Mouse (Mus musculus) midbrain, postnatal 0 days (tissue): ENCODE measurements around the gene Rnf167. TPM values are rescaled to one million over a fixed set of nuclear protein-coding genes. Genes with fewer than 3 reads are reported as not detected.
A peak's percentile ranks its signal among the peaks of the same experiment; 100 is the strongest.

Source experiments
- ATAC-seq: fragments of 200-750 bp; cut with Nextera tagmentation; 2 replicates; pipeline ENCODE4 v1.8.0; 2017; ENCODE audit warnings: moderate number of reproducible peaks, mild to moderate bottlenecking, moderate TSS enrichment, moderate library complexity; ENCODE audit not compliant: low FRiP score
- DNase-seq: peaks from one replicate; pipeline ENCODE4 v3.0.0-alpha.2; 2015; ENCODE audit warnings: low spot score
- H3K27ac ChIP-seq: fragments of 300-500 bp; sonication (generic); 2 replicates; pipeline ENCODE4 v1.5.1; 2014; ENCODE audit warnings: low read depth, mild to moderate bottlenecking, low read length, mixed read lengths
- H3K27me3 ChIP-seq: fragments of 300-500 bp; sonication (generic); 2 replicates; pipeline ENCODE4 v1.6.1; 2014; ENCODE audit warnings: low read length, control low read depth, mixed read lengths; ENCODE audit not compliant: insufficient read depth
- H3K36me3 ChIP-seq: fragments of 300-500 bp; sonication (generic); 2 replicates; pipeline ENCODE4 v1.6.1; 2014; ENCODE audit warnings: low read length, control low read depth, mixed read lengths; ENCODE audit not compliant: insufficient read depth
- H3K4me1 ChIP-seq: fragments of 300-500 bp; sonication (generic); 2 replicates; pipeline ENCODE4 v1.6.1; 2014; ENCODE audit warnings: mild to moderate bottlenecking, control low read depth, antibody characterized with exemption, low read length, mixed read lengths; ENCODE audit not compliant: insufficient read depth
- H3K4me2 ChIP-seq: fragments of 300-500 bp; sonication (generic); 2 replicates; pipeline ENCODE4 v1.6.1; 2014; ENCODE audit warnings: low read depth, mild to moderate bottlenecking, low read length, mixed read lengths; ENCODE audit not compliant: poor library complexity, severe bottlenecking
- H3K4me3 ChIP-seq: fragments of 300-500 bp; sonication (generic); 2 replicates; pipeline ENCODE4 v1.5.1; 2014; ENCODE audit warnings: low read depth, mild to moderate bottlenecking, low read length, moderate library complexity
- H3K9ac ChIP-seq: fragments of 300-500 bp; sonication (generic); replicated peaks from 2 replicates; pipeline ENCODE4 v1.6.1; 2014; ENCODE audit warnings: mild to moderate bottlenecking, low read length, moderate library complexity, mixed read lengths; ENCODE audit not compliant: poor library complexity, severe bottlenecking
- H3K9me3 ChIP-seq: fragments of 300-500 bp; sonication (generic); 2 replicates; pipeline ENCODE4 v1.6.1; 2016; ENCODE audit warnings: low read length, control low read depth
- CTCF ChIP-seq: IDR thresholded peaks from 2 replicates; pipeline ENCODE4 v1.5.1; 2016; ENCODE audit warnings: antibody characterized with exemption, mild to moderate bottlenecking
- WGBS: fragments of 180-500 bp; shearing (Covaris S2); extraction: QIAGEN DNeasy Blood & Tissue Kit; methylation state at CpG from one replicate; pipeline ENCODE4 v1.1.7; 2014; 5-methylcytosine and 5-hydroxymethylcytosine counted together
- polyA plus RNA-seq: library from polyadenylated mRNA; unstranded; fragments of >200 nt; fragmentation: Nextera tagmentation; extraction: Ambion mirVana; gene quantifications from 2 replicates; pipeline ENCODE4 v1.2.1, GENCODE M21; 2015
- total RNA-seq: library from RNA; depleted of rRNA; stranded (reverse); fragments of >200 nt; gene quantifications from 2 replicates; pipeline ENCODE4 v1.2.3, GENCODE M21; 2014

The Rnf167 gene
- total and polyA plus RNA-seq, 2 experiments from 2014 or later, result 74.4 to 97.2 TPM

DNA sequence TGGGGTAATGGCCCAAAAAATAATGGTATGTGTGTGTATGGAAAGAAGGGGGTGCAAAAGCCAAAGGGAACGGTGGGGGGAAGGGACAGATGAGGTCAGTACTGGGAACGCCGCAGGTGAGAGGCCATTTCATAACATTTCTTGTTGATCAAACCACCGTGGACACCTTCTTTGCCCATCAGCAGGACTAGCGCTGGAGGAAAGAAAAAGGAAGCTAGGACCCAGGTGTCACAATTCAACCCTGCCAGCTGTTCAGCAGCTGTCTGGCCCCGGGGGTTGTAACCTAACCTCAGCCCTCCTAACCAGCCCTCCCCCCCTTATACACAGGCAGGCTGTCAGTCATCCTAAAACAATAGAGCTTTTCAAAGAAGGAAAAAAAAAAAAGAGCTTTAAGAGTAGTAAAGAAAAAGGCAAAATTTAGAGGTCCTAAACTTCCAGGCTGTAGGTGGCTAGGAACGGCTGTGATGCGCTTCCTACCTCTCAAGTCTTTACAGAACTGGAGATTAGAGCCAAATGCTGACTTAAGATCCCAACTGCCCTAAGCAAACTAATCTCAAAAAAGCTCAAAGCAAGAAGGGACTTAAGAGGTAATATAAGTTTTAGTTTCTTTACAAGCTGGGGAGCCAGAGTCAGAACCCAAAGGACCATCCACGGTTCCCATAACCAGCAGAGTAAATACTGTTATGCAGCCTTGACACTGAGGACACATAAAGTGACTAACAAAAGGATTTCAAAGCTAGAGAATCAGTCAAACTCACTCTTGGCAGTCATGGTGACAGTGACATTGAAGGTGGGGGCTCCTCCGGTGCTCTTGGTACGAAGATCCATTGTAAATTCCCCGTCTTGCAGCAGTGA, 5.2 kb downstream of the Rnf167 start:
- 76% methylated on average over 12 of the region's 12 CpGs for WGBS
- peak overlapping the region; percentile 72 for H3K4me2 ChIP-seq
- peaks cover 10% of the 10 kb centered on the region for H3K4me1 ChIP-seq
- H3K27me3 ChIP-seq, result no peaks in the 10 kb centered on the region
- no peak for DNase-seq
- H3K4me3 ChIP-seq, result no peak overlapping the region
- H3K36me3 ChIP-seq, result peaks cover 27% of the 10 kb centered on the region
- H3K9me3 ChIP-seq, result no peaks in the 10 kb centered on the region
- TF ChIP-seq CTCF, result no peak
- H3K9ac ChIP-seq, result peak overlapping the region; percentile 98; the same call in 1 of the 2 replicates
- H3K27ac ChIP-seq, result no peak overlapping the region
- no peak for ATAC-seq

GRCm38 (mm10) chr11:70652884-70653344, 5.9 kb downstream of the Rnf167 start:
- 66% methylated on average over 6 of the region's 6 CpGs for WGBS
- peaks cover 27% of the 10 kb centered on the region for H3K36me3 ChIP-seq
- no peak for TF ChIP-seq CTCF
- peak overlapping the region; percentile 97; the same call in 1 of the 2 replicates for H3K27ac ChIP-seq
- DNase-seq (no peak), ATAC-seq (no peak)
- peak overlapping the region; percentile 99 for H3K4me3 ChIP-seq
- no peaks in the 10 kb centered on the region for H3K9me3 ChIP-seq
- H3K9ac ChIP-seq, result peak overlapping the region; percentile 98
- H3K27me3 ChIP-seq, result no peaks in the 10 kb centered on the region
- peak overlapping the region; percentile 72 for H3K4me2 ChIP-seq
- H3K4me1 ChIP-seq, result peaks cover 9% of the 10 kb centered on the region

DNA sequence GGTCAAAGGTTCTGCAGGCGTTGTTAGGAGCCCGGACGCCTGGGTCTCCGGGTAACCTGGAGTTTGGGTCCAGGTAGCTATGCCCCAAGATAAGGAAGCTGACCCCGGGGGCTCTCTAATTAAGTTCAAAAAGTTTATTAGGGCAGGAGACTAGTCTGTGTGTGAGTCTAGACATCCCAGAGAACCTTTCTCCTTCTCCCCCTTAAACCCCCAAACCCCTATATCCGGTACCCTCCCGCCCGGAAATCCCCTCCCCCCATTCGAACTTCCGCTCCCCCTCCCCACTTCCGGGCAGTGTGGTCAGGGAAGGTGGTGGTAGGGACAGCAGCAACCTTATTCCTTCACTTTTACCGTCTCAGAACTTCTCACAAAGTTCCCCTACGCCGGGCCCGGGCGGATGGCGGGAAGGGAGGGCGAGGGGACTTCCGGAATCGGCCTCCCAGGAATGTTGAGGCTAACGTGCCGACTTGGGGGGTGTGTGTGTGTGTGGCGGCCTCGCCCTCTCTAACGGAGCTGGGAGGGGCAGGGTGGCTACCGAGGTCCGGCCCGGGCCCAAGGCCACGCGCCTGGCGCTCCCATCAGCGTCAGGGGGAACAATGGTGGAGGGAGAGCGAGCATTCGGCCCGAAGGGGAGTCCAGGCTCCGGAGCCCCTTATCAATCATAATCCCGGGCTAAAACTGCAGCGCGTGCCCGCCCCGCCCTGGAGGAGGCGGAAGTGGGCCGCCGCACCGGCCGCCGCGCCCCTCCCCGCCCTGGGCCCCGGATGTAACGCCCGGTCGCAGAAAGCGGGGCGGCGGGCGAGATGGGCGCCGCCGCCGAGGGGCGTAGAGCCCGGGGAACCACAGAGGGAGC, 6.5 kb downstream of the Rnf167 start:
- Histone ChIP-seq H3K9ac (peak overlapping the region; percentile 98), H3K4me3 (peak overlapping the region; percentile 99), H3K36me3 (peaks cover 26% of the 10 kb centered on the region), H3K9me3 (no peaks in the 10 kb centered on the region), H3K27me3 (no peaks in the 10 kb centered on the region), H3K27ac (peak overlapping the region; percentile 97), H3K4me1 (peaks cover 8% of the 10 kb centered on the region), H3K4me2 (peak overlapping the region; percentile 72)
- ATAC-seq (peak; percentile 70), DNase-seq (peak; percentile 62)
- no peak for TF ChIP-seq CTCF
- 1% methylated on average over 57 of the region's 63 CpGs for WGBS

- H3K9ac ChIP-seq, result peak within 1 kb of the TSS; percentile 98
- peaks cover 8% of the 10 kb centered on the region for H3K4me1 ChIP-seq
- H3K27ac ChIP-seq, result peak within 1 kb of the TSS; percentile 97
- H3K9me3 ChIP-seq, result no peaks in the 10 kb centered on the region
- H3K36me3 ChIP-seq, result peaks cover 19% of the 10 kb centered on the region
- H3K4me3 ChIP-seq, result peak within 1 kb of the TSS; percentile 99
- TF ChIP-seq CTCF, result no peak
- WGBS, result under 1% methylated on average over 57 of the region's 61 CpGs
- no peaks in the 10 kb centered on the region for H3K27me3 ChIP-seq
- DNase-seq (peak; percentile 88), ATAC-seq (peak; percentile 54)
- peak within 1 kb of the TSS; percentile 72 for H3K4me2 ChIP-seq
Measured at GRCm38 (mm10) chr11:70654198-70654922, 7.3 kb downstream of the Rnf167 start, which contains the start of gene Pfn1. Gene Pfn1, minus strand, starts transcription at chr11:70654644.

GRCm38 (mm10) chr11:70654923-70655570, 8.0 kb downstream of the Rnf167 start:
- DNase-seq, result peak; percentile 88
- TF ChIP-seq CTCF, result no peak
- H3K4me1 ChIP-seq, result peaks cover 8% of the 10 kb centered on the region
- H3K9me3 ChIP-seq, result no peaks in the 10 kb centered on the region
- peak overlapping the region; percentile 98 for H3K9ac ChIP-seq
- H3K4me3 ChIP-seq, result peak overlapping the region; percentile 99
- H3K4me2 ChIP-seq, result peak overlapping the region; percentile 72
- H3K27ac ChIP-seq, result peak overlapping the region; percentile 97
- peaks cover 12% of the 10 kb centered on the region for H3K36me3 ChIP-seq
- under 1% methylated on average over 44 of the region's 48 CpGs for WGBS
- H3K27me3 ChIP-seq, result no peaks in the 10 kb centered on the region
- peak; percentile 55 for ATAC-seq
